Mouse (Mus musculus) MEL (cell line): ENCODE measurements around the gene Cfap44.

Source experiments
- CTCF ChIP-seq, 3 experiments: IDR thresholded peaks in 2 of 3; conservative IDR thresholded peaks in 1 of 3; 2 replicates each; pipeline ENCODE4 v1.5.1; 2011 to 2012; ENCODE audit warnings: low read length in 3 of 3, low read depth in 2 of 3, mild to moderate bottlenecking in 2 of 3, improper control_type of control experiment in 1 of 3, inconsistent platforms in 1 of 3, mixed read lengths in 1 of 3, moderate library complexity in 1 of 3; ENCODE audit not compliant: control insufficient read depth in 1 of 3, insufficient read depth in 1 of 3, poor library complexity in 1 of 3, severe bottlenecking in 1 of 3
- GABPA ChIP-seq: IDR thresholded peaks from 2 replicates; pipeline ENCODE4 v1.6.1; 2012; ENCODE audit warnings: low read depth, mild to moderate bottlenecking, inconsistent platforms, low read length, improper control_type of control experiment, moderate library complexity

DNA sequence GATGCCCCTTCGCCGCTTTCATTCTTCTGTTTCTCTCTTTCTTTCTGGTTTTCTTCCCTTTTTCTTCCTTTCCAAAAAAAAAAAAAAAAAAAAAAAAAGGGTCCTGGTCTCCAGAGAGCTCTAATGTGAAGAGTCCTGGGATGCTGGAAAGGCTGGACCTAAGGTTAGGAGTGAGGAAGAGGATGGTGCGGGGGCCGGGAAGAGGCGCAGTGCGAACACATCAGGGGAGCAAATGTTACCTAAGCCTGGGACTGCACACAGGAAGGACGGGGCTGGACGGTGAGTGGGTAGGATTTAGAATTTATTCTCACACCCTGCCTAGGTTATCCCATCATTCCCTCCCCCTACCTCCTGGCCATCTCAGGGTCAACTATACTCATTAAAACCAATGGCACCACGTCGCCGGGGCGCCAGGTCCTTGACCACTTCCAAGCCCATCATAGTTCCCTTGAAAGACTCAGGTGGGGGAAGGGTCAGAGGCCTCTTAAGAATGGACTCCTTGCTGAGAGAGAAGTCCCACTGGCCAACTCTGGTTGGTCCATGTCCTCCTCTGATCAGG is 136.7 kb downstream of the Cfap44 start:
- TF ChIP-seq GABPA (no peak), CTCF (IDR thresholded peaks at IDR 0.05 in 2 of 3, conservative IDR thresholded peaks at IDR 0.05 in 1 of 3; ENCODE audit: control insufficient read depth in 1 of 3, insufficient read depth in 1 of 3, low read depth in 2 of 3, low read length in 3 of 3, poor library complexity in 1 of 3, severe bottlenecking in 1 of 3) (no peak)
